Mouse (Mus musculus): ENCODE data around the gene Grk6.
A peak's percentile ranks its signal among the peaks of the same experiment; 100 is the strongest.

GRCm38 (mm10) chr13:55478036-55478435, 33.2 kb downstream of the Grk6 start:
- TF ChIP-seq SMC3 (IDR thresholded peaks at IDR 0.05; ENCODE audit: low read depth, low read length) (peak; percentile 79), HCFC1 (IDR thresholded peaks at IDR 0.05; ENCODE audit: low read depth, low read length) (no peak), ZKSCAN1 (IDR thresholded peaks at IDR 0.05; ENCODE audit: low read depth, low read length) (no peak), CTCF (IDR thresholded peaks at IDR 0.05 in 2 of 3, conservative IDR thresholded peaks at IDR 0.05 in 1 of 3; ENCODE audit: control insufficient read depth in 1 of 3, insufficient read depth in 1 of 3, low read depth in 2 of 3, low read length in 3 of 3, poor library complexity in 1 of 3, severe bottlenecking in 1 of 3) (peak; percentile 86 to 97 (median 89)), MAX (IDR thresholded peaks at IDR 0.05; ENCODE audit: low read length) (no peak), EP300 (IDR thresholded peaks at IDR 0.05; ENCODE audit: low read depth in 1 of 2, low read length in 2 of 2) (no peak), USF1 (IDR thresholded peaks at IDR 0.05; ENCODE audit: low read depth, low read length) (no peak), UBTF (IDR thresholded peaks at IDR 0.05; ENCODE audit: borderline replicate concordance, insufficient read depth, low read depth, low read length) (no peak)
